Mouse (Mus musculus) hindbrain, postnatal 0 days (tissue): Measurements from ENCODE around the gene Unc13a. TPM values are rescaled to one million over a fixed set of nuclear protein-coding genes. Genes with fewer than 3 reads are reported as not detected.
"Not testable (repeated sequence)": the region's sequence is repeated elsewhere in the genome, so short reads cannot be mapped to it uniquely, and the experiment has no call there.

ENCODE experiments used
- ATAC-seq: fragments of 200-750 bp; cut with Nextera tagmentation; 2 replicates; pipeline ENCODE4 v1.8.0; 2017; ENCODE audit warnings: mild to moderate bottlenecking, moderate TSS enrichment, moderate library complexity
- DNase-seq: peaks from one replicate; pipeline ENCODE4 v3.0.0-alpha.2; 2015; ENCODE audit warnings: low spot score
- H3K27ac ChIP-seq: fragments of 300-500 bp; sonication (generic); 2 replicates; pipeline ENCODE4 v1.5.1; 2014; ENCODE audit warnings: mild to moderate bottlenecking
- H3K27me3 ChIP-seq: fragments of 300-500 bp; sonication (generic); 2 replicates; pipeline ENCODE4 v1.6.1; 2014; ENCODE audit warnings: low read length, mixed read lengths; ENCODE audit not compliant: insufficient read depth
- H3K36me3 ChIP-seq: fragments of 300-500 bp; sonication (generic); 2 replicates; pipeline ENCODE4 v1.6.1; 2014; ENCODE audit warnings: low read length, mixed read lengths; ENCODE audit not compliant: insufficient read depth
- H3K4me1 ChIP-seq: fragments of 300-500 bp; sonication (generic); 2 replicates; pipeline ENCODE4 v1.6.1; 2014; ENCODE audit warnings: antibody characterized with exemption, low read length, mixed read lengths; ENCODE audit not compliant: insufficient read depth
- H3K4me2 ChIP-seq: fragments of 300-500 bp; sonication (generic); 2 replicates; pipeline ENCODE4 v1.6.1; 2014; ENCODE audit warnings: low read depth, mild to moderate bottlenecking, low read length, moderate library complexity, mixed read lengths
- H3K4me3 ChIP-seq: fragments of 300-500 bp; sonication (generic); 2 replicates; pipeline ENCODE4 v1.5.1; 2014; ENCODE audit warnings: low read length
- H3K9ac ChIP-seq: fragments of 300-500 bp; sonication (generic); replicated peaks from 2 replicates; pipeline ENCODE4 v1.6.1; 2014; ENCODE audit warnings: mild to moderate bottlenecking, low read length, moderate library complexity, mixed read lengths
- H3K9me3 ChIP-seq: fragments of 300-500 bp; sonication (generic); 2 replicates; pipeline ENCODE4 v1.6.1; 2016; ENCODE audit warnings: low read length, mixed read lengths
- CTCF ChIP-seq: IDR thresholded peaks from 2 replicates; pipeline ENCODE4 v1.5.1; 2016; ENCODE audit warnings: antibody characterized with exemption, control low read depth, low read depth
- WGBS: fragments of 180-500 bp; shearing (Covaris S2); extraction: QIAGEN DNeasy Blood & Tissue Kit; methylation state at CpG from one replicate; pipeline ENCODE4 v1.1.7; 2014; 5-methylcytosine and 5-hydroxymethylcytosine counted together
- polyA plus RNA-seq: library from polyadenylated mRNA; unstranded; fragments of >200 nt; fragmentation: Nextera tagmentation; extraction: Ambion mirVana; gene quantifications from 2 replicates; pipeline ENCODE4 v1.2.1, GENCODE M21; 2015
- total RNA-seq: library from RNA; depleted of rRNA; stranded (reverse); fragments of >200 nt; gene quantifications from 2 replicates; pipeline ENCODE4 v1.2.3, GENCODE M21; 2014

Gene Unc13a
- total and polyA plus RNA-seq, 2 experiments from 2014 or later = 16.9 to 81.4 TPM

DNA sequence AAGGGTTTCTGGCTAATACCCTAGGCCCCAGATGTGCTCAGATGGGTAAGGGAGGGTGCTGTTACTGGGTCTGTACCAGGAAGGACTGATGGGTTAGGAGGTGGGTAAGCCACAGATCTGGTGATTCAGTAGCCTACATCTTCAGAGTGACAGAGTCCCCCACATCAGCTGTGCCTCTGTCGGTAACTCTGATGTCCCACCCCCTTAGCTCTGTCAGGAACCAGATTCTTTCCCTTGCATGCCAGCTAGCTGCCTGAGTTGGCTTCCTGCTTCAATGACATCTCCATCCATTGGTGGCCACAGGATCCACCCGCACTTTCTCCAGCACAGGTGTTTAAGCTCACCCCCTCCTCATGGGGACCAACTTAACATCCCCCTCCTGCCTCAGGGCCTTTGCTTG, 40.0 kb upstream of the Unc13a start:
- H3K36me3 ChIP-seq = peaks cover 20% of the 10 kb centered on the region
- H3K9ac ChIP-seq = no peak overlapping the region
- H3K27me3 ChIP-seq = no peaks in the 10 kb centered on the region
- H3K4me1 ChIP-seq = peaks cover 8% of the 10 kb centered on the region; the same call in 1 of the 2 replicates
- H3K27ac ChIP-seq = no peak overlapping the region
- DNase-seq = no peak
- H3K4me2 ChIP-seq = no peak overlapping the region
- ATAC-seq = no peak
- TF ChIP-seq CTCF = no peak
- H3K4me3 ChIP-seq = no peak overlapping the region
- WGBS = 84% methylated on average over 2 of the region's 2 CpGs
- no peaks in the 10 kb centered on the region for H3K9me3 ChIP-seq

DNA sequence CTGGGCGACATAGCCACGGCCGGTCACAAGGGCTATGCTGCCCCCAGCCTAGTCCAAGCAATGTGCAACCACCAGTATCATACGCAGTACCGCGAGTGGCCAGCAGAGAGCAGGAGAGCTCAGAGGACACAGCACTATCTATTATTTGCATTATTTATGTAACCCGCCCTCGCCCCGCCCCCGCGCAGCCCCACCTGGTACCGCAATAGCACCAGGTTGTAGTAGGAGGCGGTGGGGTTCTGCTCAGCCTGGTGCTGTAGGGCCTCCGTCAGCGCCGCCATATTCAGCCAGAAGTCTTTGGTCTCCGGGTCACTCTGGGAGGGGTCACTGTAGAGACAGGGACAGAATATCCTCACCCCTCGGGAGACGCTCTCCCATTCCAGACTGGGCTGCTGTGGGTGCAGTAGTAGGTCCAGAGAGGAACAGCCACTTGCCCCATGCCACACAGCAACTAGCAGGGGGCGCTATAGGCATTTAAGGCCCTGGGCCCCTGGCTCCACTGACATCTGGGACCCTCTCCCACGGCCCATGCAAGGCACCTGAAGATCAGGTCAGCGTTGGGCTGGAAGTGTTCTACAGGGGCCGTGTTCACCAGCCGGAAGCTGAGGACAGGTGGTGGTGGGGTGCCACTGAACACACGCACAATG, 38.4 kb upstream of the Unc13a start:
- Histone ChIP-seq H3K9ac (no peak overlapping the region), H3K4me3 (peak overlapping the region; percentile 14; the same call in 1 of the 2 replicates), H3K27ac (no peak overlapping the region), H3K4me2 (peak overlapping the region; percentile 44), H3K36me3 (peaks cover 11% of the 10 kb centered on the region), H3K4me1 (peaks cover 8% of the 10 kb centered on the region; the same call in 1 of the 2 replicates), H3K9me3 (no peaks in the 10 kb centered on the region), H3K27me3 (no peaks in the 10 kb centered on the region)
- peak; percentile 89 for DNase-seq
- 22% methylated on average over 25 of the region's 25 CpGs for WGBS
- ATAC-seq = peak; percentile 83
- peak; percentile 87 for TF ChIP-seq CTCF

DNA sequence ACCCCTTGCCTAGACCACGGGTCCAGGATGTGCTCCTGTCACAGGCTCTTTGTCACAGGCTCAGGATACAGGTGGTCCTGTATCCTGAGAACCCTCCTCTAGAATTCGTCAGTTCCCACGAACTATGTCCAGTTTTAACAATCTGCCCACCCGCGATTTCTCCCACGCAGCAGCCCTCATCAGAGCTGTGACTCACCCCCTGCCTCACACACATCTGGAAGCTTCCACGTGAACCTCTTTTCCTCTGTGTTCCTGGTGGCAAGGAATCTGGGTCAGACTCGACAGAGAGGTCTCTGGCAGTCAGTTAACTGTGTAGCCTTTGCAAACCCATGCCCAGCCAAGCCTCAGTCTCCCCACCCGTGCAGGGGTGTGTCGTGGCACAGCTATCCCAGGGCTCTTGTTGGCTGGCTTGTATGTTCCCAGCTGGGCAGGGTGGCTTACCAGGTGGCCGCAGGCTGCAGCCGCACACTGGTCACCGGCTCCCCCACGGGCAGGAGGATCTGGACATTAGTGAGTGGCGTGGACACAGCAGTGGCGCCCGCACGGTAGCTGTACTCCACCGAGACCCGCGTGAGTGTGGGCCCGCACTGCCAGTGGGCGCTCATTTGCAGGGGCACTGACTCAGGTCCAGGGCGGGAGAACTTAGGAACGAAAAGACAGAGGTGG, 37.7 kb upstream of the Unc13a start:
- 41% methylated on average over 25 of the region's 25 CpGs for WGBS
- ATAC-seq (peak; percentile 8; the same call in 1 of the 2 replicates), DNase-seq (no peak)
- Histone ChIP-seq H3K9me3 (no peaks in the 10 kb centered on the region), H3K36me3 (peaks cover 5% of the 10 kb centered on the region), H3K27ac (no peak overlapping the region), H3K4me1 (peaks cover 8% of the 10 kb centered on the region; the same call in 1 of the 2 replicates), H3K4me3 (no peak overlapping the region), H3K27me3 (no peaks in the 10 kb centered on the region), H3K4me2 (peak overlapping the region; percentile 44; the same call in 1 of the 2 replicates), H3K9ac (no peak overlapping the region)
- TF ChIP-seq CTCF = no peak

DNA sequence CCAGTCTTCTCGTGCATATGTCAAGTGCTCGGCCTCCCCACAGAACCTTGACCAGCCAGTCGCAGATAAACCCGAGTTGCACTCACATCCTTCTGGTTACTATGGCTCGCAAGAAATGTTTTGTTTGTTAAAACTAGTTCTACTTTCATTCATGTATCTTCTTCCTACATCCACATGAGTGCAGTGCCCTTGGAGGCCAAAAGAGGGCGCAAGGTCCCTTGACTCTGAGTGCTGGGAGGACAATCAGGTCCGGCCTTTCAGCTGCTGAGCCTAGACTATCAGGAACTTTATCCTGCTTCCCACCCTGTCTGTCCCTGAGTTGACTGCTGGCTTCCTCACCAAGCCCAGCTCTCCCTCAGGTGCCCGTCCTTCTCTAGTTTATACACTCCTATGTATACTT, 36.3 kb upstream of the Unc13a start:
- H3K36me3 ChIP-seq = peaks cover 5% of the 10 kb centered on the region
- H3K4me1 ChIP-seq = peaks cover 8% of the 10 kb centered on the region; the same call in 1 of the 2 replicates
- WGBS = 38% methylated on average over 8 of the region's 8 CpGs
- no peaks in the 10 kb centered on the region for H3K27me3 ChIP-seq
- H3K4me3 ChIP-seq = no peak overlapping the region
- ATAC-seq = no peak
- H3K27ac ChIP-seq = no peak overlapping the region
- peak; percentile 78 for TF ChIP-seq CTCF
- DNase-seq = peak; percentile 75
- H3K9ac ChIP-seq = no peak overlapping the region
- no peaks in the 10 kb centered on the region for H3K9me3 ChIP-seq
- no peak overlapping the region for H3K4me2 ChIP-seq

DNA sequence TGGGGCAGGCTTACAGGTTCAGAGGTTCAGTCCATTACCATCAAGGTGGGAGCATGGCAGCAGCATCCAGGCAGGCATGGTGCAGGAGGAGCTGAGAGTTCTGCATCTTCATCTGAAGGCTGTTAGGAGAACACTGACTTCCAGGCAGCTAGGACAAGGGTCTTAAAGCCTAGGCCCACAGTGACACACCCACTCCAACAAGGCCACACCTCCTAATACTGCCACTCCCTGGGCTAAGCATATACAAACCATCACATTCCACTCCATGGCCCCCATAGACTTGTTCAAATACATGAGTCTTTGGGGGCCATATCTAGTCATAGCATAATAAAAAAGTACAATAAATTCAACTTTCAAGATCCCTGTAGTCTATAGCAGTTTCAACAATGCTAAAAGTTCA, 31.8 kb upstream of the Unc13a start:
- H3K4me1 ChIP-seq, H3K36me3 ChIP-seq, H3K27ac ChIP-seq, H3K4me2 ChIP-seq, H3K4me3 ChIP-seq, H3K9me3 ChIP-seq, ATAC-seq, H3K9ac ChIP-seq, DNase-seq: not testable (repeated sequence)
- H3K27me3 ChIP-seq = peaks cover 15% of the 10 kb centered on the region; the same call in 1 of the 2 replicates

DNA sequence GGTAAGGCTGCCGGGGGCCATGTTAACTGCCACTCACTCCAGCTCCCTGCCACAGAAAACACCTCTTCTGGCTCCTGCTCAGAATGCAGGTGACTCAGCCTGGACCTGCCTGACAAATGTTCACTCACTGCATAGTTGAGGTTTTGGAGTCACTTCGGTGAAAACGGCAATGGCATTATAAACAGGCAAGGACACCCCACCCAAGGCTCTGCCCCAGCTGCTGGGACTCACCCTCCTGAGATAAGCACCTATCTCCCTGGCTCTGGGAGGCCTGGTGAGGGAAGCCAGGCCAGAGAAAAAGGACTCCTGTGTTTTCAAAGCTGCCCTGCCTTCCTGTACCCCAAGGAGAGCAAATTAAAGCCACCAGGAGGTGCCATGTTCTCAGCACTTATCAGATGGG, 31.4 kb upstream of the Unc13a start:
- Histone ChIP-seq H3K27ac (no peak overlapping the region), H3K27me3 (peaks cover 15% of the 10 kb centered on the region; the same call in 1 of the 2 replicates), H3K36me3 (no peaks in the 10 kb centered on the region), H3K9me3 (no peaks in the 10 kb centered on the region), H3K9ac (no peak overlapping the region), H3K4me3 (no peak overlapping the region), H3K4me1 (no peaks in the 10 kb centered on the region), H3K4me2 (no peak overlapping the region)
- no peak for ATAC-seq
- no peak for DNase-seq
- 88% methylated on average over 3 of the region's 3 CpGs for WGBS
- TF ChIP-seq CTCF = no peak

DNA sequence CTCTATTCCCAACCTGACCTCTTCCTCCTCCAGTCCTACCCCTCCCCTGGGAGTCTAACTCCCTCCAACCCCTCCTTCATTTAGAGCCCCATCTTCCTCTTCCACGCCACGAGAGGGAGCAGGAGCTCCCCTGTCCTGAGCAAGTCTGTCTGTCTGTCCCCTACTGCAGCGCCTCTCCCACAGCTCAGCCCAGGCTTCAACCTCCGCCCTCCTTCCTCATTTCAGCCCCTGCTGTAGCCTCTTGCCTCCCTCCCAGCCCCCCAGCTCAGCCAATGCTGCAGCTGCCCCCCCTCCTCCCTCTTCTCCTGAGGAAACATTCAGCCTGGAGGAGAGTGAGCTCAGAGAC, 30.5 kb upstream of the Unc13a start:
- 31% methylated on average over 4 of the region's 4 CpGs for WGBS
- no peak overlapping the region for H3K4me3 ChIP-seq
- H3K36me3 ChIP-seq = no peaks in the 10 kb centered on the region
- no peaks in the 10 kb centered on the region for H3K4me1 ChIP-seq
- ATAC-seq = no peak
- no peaks in the 10 kb centered on the region for H3K9me3 ChIP-seq
- no peak overlapping the region for H3K4me2 ChIP-seq
- TF ChIP-seq CTCF = peak; percentile 17; the same call in 1 of the 2 replicates
- peaks cover 15% of the 10 kb centered on the region; the same call in 1 of the 2 replicates for H3K27me3 ChIP-seq
- no peak overlapping the region for H3K27ac ChIP-seq
- DNase-seq = no peak
- H3K9ac ChIP-seq = no peak overlapping the region
